Mouse (Mus musculus) thymus, adult 2 months (tissue): Measurements from ENCODE around the gene Glt28d2. TPM values are rescaled to one million over a fixed set of nuclear protein-coding genes. Genes with fewer than 3 reads are reported as not detected.

Experiments
- DNase-seq: peaks from one replicate; pipeline ENCODE4 v3.0.0; 2021
- H3K27ac ChIP-seq: fragments of 200-500 bp; 2 replicates; pipeline ENCODE4 v1.5.1; 2012; ENCODE audit warnings: low read length, control low read depth; ENCODE audit not compliant: control insufficient read depth, insufficient read depth
- H3K27me3 ChIP-seq: fragments of 200-500 bp; 2 replicates; pipeline ENCODE4 v1.6.1; 2012; ENCODE audit warnings: mild to moderate bottlenecking, low read length, moderate library complexity, mixed read lengths; ENCODE audit not compliant: control insufficient read depth, insufficient read depth
- H3K36me3 ChIP-seq: fragments of 200-500 bp; 2 replicates; pipeline ENCODE4 v1.6.1; 2012; ENCODE audit warnings: mild to moderate bottlenecking, low read length, moderate library complexity; ENCODE audit not compliant: control insufficient read depth, insufficient read depth
- H3K4me1 ChIP-seq: fragments of 200-500 bp; replicated peaks from 2 replicates; pipeline ENCODE4 v1.6.1; 2012; ENCODE audit warnings: low read length; ENCODE audit not compliant: control insufficient read depth, insufficient read depth
- H3K4me3 ChIP-seq: fragments of 200-500 bp; 2 replicates; pipeline ENCODE4 v1.5.1; 2012; ENCODE audit warnings: mild to moderate bottlenecking, low read length, control low read depth, moderate library complexity; ENCODE audit not compliant: control insufficient read depth, insufficient read depth
- CTCF ChIP-seq: fragments of 200-500 bp; IDR thresholded peaks from 2 replicates; pipeline ENCODE4 v1.5.1; 2012; ENCODE audit warnings: mild to moderate bottlenecking, control low read depth, low read length, moderate library complexity, borderline replicate concordance; ENCODE audit not compliant: control insufficient read depth, poor library complexity, insufficient read depth; ENCODE audit errors: extremely low read depth
- POLR2A ChIP-seq: fragments of 200-500 bp; IDR thresholded peaks from 2 replicates; pipeline ENCODE4 v1.6.1; 2012; ENCODE audit warnings: mild to moderate bottlenecking, low read length, control low read depth, moderate library complexity; ENCODE audit not compliant: control insufficient read depth, poor library complexity, insufficient read depth; ENCODE audit errors: extremely low read depth
- WGBS: fragments of 180-500 bp; shearing (Covaris S2); methylation state at CpG from one replicate; pipeline ENCODE4 v1.1.7; 2018; 5-methylcytosine and 5-hydroxymethylcytosine counted together
- polyA plus RNA-seq: library from polyadenylated mRNA; depleted of rRNA; stranded (reverse); fragments of >200 nt; gene quantifications from 2 replicates; pipeline ENCODE4 v1.2.3, GENCODE M21; 2012

Glt28d2 gene
- polyA plus RNA-seq, 1 experiment, result 0.96 TPM

DNA sequence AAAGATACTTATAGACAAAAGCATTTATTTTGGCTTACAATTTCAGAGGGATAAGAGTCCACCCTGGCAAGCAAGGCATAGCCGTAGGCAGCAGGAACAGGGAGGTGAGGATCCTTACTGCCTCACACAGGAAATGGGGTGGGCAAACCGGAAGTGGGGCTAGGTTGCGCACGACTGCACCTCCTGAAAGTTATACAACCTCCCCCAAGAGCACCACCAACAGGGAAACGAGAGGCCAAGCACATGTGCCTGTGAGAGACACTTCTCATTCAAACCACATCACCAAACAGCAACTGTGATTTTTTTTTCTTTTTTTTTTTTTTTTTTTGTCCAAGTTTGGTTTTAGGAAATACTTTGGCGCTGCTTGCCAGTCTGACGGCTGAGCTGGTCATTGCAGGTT is 19.8 kb upstream of the Glt28d2 start:
- Histone ChIP-seq H3K36me3 (no peaks in the 10 kb centered on the region), H3K27ac (no peak overlapping the region), H3K4me3 (no peak overlapping the region), H3K27me3 (no peaks in the 10 kb centered on the region), H3K4me1 (no peaks in the 10 kb centered on the region)
- TF ChIP-seq POLR2A (no peak), CTCF (no peak)
- 69% methylated on average over 7 of the region's 7 CpGs for WGBS
- no peak for DNase-seq

GRCm38 (mm10) chr3:85904371-85904770 is 17.1 kb upstream of the Glt28d2 start:
- Histone ChIP-seq H3K27me3 (no peaks in the 10 kb centered on the region), H3K36me3 (no peaks in the 10 kb centered on the region), H3K27ac (no peak overlapping the region), H3K4me3 (no peak overlapping the region), H3K4me1 (no peaks in the 10 kb centered on the region)
- TF ChIP-seq CTCF (no peak), POLR2A (no peak)
- DNase-seq, result no peak

DNA sequence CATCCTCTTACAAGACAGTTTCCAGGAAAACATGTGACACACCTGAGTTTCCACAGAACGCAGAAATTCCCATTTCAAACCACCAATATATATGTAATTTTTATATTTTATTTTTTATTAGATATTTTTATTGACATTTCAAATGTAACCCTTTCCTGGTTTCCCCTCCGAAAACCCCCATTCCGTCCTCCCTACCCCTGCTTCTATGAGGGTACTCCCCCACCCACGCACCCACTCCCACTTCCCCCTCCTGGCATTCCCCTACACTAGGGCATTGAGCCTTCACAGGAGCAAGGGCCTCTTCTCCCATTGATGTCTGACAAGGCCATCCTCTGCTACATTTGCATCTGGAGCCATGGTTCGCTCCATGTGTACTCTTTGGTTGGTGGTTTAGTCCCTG is 7.7 kb upstream of the Glt28d2 start:
- H3K27me3 ChIP-seq, result no peaks in the 10 kb centered on the region
- H3K4me1 ChIP-seq, result no peaks in the 10 kb centered on the region
- no peak overlapping the region for H3K4me3 ChIP-seq
- no peak for DNase-seq
- no peak for TF ChIP-seq CTCF
- TF ChIP-seq POLR2A, result no peak
- WGBS, result 95% methylated on average over 5 of the region's 5 CpGs
- H3K27ac ChIP-seq, result no peak overlapping the region
- no peaks in the 10 kb centered on the region for H3K36me3 ChIP-seq

- TF ChIP-seq CTCF, result no peak
- TF ChIP-seq POLR2A, result no peak
- 57% methylated on average over 1 of the region's 1 CpGs for WGBS
- Histone ChIP-seq H3K4me1 (peaks cover 16% of the 10 kb centered on the region), H3K27ac (no peak overlapping the region), H3K4me3 (no peak overlapping the region), H3K36me3 (no peaks in the 10 kb centered on the region), H3K27me3 (peaks cover 7% of the 10 kb centered on the region; the same call in 1 of the 2 replicates)
- no peak for DNase-seq
Observed at GRCm38 (mm10) chr3:85891571-85891970, 4.3 kb upstream of the Glt28d2 start.

DNA sequence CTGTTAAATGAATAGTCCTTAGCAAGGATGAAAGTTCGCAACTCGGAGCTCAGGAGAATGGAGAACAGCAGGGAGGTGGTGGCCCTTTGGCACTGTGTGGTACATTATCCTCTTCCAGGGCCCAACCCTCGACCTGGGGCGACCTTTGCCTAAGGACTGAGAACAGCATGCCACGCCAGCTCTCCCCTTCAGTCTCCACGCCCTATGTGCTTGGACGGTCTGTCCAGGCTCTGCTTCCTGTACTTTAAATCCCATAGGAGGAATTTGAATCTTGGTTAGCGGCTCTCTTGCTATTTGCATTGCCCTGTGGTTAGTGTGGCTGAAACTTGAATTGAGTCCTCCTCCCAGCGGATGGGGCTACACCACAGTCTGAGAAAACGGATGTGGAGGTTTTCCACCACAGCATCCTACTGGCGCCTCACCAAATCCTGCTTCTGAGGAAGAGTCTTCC is 930 bp upstream of the Glt28d2 start:
- peaks cover 8% of the 10 kb centered on the region; the same call in 1 of the 2 replicates for H3K27me3 ChIP-seq
- H3K4me1 ChIP-seq, result peaks cover 16% of the 10 kb centered on the region
- WGBS, result 1% methylated on average over 11 of the region's 11 CpGs
- peak; percentile 4 for DNase-seq
- TF ChIP-seq CTCF (no peak), POLR2A (no peak)
- no peak overlapping the region for H3K4me3 ChIP-seq
- H3K36me3 ChIP-seq, result no peaks in the 10 kb centered on the region
- H3K27ac ChIP-seq, result no peak overlapping the region

DNA sequence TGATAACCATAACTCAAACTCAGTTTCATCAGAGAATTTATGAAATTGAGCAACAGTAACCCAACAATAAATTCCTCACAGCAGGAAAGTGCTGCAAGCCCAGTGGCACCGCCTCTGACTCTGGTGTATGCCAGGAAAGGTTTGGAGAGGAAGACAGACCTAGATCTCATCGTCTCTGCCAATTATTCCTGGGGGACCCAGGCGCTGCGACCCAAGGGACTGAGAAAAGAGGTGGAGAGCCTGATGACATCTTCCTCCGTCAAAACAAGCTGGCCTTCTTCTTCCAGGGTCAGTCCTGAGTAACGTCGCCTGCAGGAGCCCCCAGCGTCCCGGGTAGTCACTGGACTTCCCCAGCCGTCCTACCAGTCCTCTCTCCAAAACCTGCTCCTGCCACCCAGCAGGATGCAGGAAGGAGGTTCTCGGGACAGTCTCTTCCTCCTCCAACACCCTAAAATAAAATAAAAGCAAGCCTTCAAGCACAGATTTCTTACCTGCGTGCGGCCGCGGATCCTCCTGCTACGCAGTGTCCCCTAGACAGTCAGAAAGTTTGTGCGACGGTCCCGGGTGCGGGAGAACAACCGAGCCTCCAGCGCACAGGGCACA is 579 bp downstream of the Glt28d2 start:
- Histone ChIP-seq H3K27me3 (peaks cover 8% of the 10 kb centered on the region; the same call in 1 of the 2 replicates), H3K36me3 (no peaks in the 10 kb centered on the region), H3K4me3 (peak overlapping the region; percentile 22), H3K4me1 (peaks cover 16% of the 10 kb centered on the region), H3K27ac (no peak overlapping the region)
- TF ChIP-seq CTCF (no peak), POLR2A (no peak)
- no peak for DNase-seq
- 9% methylated on average over 22 of the region's 22 CpGs for WGBS

DNA sequence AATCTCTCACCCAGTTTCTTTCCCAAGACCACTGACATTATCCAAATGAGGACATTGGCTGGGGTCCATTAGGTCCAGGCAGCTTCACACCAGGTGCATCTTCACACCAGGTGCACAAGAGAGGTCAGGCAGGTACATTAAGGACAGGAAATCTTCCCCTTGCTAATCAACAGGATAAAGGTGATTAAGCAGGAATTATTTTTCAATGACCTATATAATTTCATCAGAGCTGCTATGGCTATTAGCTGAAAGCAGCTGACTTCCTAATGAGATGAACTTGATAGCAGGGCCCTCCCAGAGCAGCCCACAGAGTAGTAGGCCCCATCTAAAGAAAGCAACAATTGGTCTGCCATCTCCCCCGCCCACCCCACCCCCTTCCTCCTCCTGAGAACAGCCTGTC is 1.4 kb downstream of the Glt28d2 start:
- H3K4me3 ChIP-seq, result no peak overlapping the region
- 68% methylated on average over 1 of the region's 1 CpGs for WGBS
- H3K36me3 ChIP-seq, result no peaks in the 10 kb centered on the region
- peaks cover 8% of the 10 kb centered on the region; the same call in 1 of the 2 replicates for H3K27me3 ChIP-seq
- DNase-seq, result no peak
- TF ChIP-seq POLR2A, result no peak
- no peak for TF ChIP-seq CTCF
- H3K27ac ChIP-seq, result no peak overlapping the region
- H3K4me1 ChIP-seq, result peaks cover 16% of the 10 kb centered on the region
